Mouse (Mus musculus): ENCODE data around the gene Cenpv. TPM values are rescaled to one million over a fixed set of nuclear protein-coding genes. Genes with fewer than 3 reads are reported as not detected.
"Not testable (repeated sequence)": the region's sequence is repeated elsewhere in the genome, so short reads cannot be mapped to it uniquely, and the experiment has no call there.

Gene Cenpv
- total RNA-seq, 2 experiments from 2014 or later: 13.6 to 22.4 TPM

DNA sequence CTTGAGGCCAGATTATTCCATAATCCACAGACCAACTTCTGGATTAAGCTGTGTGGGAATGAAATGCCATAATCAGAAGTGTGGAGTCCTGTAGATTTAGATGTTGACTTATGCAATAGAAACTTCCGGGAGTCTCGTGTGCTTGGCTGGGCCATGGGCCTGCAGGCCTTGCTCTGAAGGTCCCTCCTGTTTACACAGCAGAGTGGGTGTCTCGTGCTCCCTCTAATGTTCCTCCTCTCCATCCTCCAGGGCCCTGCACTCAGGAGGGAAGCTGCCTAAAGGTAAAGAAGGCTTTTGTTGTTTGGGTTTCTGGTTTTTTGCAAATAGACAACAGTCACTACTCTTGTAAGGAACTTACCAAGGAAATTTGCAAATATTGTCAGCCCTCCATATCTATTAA is 29.5 kb downstream of the Cenpv start:
- no peak for DNase-seq (ENCODE audit: low spot score in 2 of 2)

DNA sequence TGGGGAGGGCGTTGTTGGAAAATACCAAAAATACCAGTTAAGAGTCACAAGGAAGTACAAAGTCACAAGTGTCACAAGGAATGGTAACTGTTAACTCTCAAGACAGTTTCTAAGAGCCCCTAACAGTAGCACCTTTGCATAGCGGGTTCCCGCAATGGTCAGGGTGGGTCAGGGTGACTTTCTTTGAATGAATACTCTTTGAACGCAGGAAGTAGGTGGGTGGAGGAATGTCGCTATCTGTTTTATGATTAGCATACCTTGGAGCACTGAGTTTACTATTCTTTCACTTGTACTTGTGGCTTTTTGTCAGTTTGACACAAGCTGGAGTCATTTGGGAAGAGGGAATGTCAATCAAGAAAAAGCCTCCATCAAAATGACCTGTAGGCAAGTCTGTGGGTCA is 30.2 kb downstream of the Cenpv start:
- not testable (repeated sequence) for DNase-seq (ENCODE audit: low spot score in 2 of 2)

DNA sequence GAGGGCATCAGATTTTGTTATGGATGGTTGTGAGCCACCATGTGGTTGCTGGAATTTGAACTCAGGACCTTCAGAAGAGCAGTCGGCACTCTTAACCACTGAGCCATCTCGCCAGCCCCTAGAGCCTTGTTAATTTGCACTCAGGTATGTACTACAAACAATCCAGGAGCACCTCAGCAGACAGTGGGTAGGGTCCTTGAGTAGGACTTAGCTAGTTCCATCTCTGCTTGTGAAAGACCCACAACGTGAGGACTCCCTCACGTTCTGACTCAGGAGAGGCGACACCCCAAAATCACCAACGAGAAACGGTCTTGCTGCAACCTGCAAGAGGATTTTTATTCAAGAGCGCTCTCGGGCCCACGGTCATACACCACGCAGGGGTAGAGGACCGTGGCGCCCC is 30.7 kb downstream of the Cenpv start:
- not testable (repeated sequence) for DNase-seq (ENCODE audit: low spot score in 2 of 2)

DNA sequence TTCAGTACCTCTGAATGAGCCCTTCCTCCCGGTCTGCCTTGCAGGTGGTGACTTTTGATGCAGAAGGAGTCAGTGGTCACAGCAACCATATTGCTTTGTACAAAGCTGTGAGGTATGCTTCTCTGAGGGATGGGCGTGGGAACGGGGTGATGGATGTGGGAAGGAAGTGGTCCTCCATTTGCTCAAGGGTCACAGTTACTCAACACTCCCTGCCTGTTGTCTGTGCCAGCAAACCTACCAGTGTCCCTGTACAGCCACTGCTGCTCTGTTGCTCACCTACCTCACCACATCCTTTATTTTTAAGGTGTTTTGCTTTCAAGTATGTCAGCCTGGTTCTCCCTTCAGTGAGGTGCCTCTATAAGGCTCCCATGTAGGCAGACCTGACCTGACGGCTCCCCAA is 31.4 kb downstream of the Cenpv start:
- DNase-seq (ENCODE audit: low spot score in 2 of 2): no peak

DNA sequence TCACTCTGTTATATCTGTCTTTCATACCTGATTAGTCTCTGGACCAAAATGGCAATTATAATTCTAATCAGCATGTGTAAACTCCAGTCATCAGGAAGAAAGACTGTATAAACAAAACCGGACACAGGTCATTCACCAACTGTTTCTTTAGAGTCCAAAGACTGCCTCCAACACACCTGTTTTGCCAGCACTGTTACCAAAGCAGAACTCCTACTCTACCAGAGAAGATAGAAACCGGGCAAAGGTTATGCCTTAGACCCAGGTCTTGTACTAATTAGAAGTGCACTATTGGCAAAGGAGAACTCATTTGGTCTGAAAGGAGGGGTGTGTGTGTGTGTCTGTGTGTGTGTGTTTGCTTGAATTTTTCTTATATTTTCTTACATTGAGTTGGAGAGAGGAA is 38.5 kb downstream of the Cenpv start:
- no peak for DNase-seq (ENCODE audit: low spot score in 2 of 2)

DNA sequence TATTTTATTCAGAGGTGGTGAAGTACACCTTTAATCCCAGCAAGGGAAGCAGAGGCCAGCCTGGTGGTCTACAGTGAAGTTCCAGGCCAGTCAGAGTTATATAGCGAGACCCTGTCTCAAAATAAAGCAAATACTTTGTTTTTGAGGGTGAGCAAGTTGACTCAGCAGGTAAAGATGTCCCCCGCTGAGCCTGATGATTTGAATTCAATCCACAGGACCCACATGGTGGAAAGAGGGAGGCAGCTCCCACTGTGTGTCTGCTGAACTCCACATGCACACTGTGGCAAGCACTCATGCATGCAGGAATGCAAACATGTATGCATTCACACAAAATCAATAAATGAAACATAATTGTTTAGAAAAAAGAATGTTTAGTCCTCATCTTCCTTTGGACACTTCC is 40.3 kb downstream of the Cenpv start:
- DNase-seq (ENCODE audit: low spot score in 2 of 2): no peak

DNA sequence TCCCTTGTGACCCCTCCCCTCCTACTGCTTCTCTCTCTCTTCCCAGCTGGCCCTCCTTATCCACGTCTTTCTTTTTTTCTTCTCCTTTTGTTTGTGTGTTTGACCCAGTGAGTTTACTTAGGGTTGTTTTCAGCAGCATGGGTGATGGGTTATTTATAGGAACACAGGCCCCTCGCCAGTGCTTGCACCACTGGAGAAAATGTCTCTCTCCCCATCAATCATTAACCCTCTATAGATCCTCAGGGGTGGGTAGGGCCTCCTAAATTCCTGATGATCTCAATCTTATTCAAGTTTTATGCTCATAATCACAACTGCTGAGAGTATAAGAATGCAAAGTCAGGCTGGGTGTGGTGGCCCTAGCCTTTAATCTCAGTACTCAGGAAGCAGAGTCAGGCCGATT is 41.9 kb downstream of the Cenpv start:
- no peak for DNase-seq (ENCODE audit: low spot score in 2 of 2)

DNA sequence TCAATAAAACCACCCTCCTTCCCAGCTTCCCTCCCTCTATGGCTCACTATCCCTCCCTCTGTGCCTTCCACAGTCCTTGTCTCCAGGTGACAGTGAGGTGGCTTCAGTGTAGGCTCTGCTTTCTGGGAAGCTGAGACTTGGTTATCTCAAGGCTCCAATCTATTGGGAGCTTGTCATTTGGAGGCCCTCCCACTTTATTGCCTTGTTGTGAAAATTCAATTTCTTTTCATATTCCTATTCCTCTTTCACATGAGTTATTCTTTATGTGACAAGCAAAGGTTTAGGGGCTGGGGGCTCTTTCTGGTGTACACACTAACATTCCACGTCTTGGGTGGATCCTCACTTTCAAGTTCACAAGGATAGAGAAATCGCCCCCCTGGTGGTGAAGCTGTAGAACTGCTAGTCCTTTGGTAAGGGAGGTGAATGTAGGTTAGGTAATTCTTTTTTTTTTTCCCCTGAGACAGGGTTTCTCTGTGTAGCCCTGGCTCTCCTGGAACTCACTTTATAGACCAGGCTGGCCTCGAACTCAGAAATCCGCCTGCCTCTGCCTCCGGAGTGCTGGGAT is 42.8 kb downstream of the Cenpv start:
- no peak for DNase-seq (ENCODE audit: low spot score in 2 of 2)

DNA sequence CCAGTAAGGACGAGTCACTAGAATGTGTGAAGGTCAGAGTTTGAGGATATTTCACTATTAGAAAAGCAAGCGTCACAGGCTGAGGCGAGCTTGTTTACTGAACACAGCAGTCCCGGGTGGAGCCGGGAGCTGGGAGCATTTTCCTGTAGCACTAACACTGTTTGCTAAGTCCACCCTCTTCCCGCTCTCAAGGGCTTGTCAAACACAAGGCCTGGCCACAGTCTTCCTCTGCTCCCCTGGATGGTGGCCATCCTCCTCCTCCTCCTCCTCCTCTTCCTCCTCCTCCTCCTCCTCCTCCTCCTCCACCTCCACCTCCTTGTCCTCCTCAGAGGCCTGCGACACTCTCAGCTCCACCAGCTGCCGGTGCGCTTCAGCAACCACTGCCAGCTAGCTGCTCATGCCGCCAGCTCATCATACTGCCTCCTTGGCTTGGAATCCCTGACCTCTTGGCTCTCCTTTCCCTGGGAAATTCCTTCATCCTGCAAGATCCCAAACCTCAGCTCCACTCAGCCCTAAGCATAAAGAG is 43.7 kb downstream of the Cenpv start:
- peak; percentile 22 to 25 for DNase-seq (ENCODE audit: low spot score in 2 of 2)

DNA sequence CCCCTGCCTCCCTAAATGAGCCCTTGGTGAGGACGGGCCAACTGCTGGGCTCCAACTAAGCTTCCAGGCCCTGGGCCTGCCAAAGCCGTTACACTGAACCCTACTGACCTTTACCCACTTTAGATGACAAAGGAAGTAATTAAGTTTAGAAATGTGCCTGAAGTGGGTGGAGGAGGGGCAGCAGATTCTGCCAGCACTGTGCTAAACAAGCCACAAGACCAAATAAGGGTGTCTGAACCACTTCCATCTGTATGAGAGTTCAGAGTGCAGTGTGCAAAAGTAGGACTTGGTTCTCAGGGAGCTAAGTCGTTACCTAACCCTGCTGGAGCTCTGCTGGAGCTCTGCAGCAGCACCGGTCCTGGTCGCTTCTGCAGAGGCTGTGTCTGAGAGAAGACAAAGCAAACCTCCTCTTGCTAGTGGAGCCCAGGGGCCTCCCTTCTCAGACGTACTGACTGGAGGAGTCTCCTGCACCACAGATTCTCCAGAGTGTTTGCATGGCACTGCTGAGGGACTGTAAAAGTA is 44.2 kb downstream of the Cenpv start:
- peak in 1 of 2 experiments; percentile 31 for DNase-seq (ENCODE audit: low spot score in 2 of 2)

DNA sequence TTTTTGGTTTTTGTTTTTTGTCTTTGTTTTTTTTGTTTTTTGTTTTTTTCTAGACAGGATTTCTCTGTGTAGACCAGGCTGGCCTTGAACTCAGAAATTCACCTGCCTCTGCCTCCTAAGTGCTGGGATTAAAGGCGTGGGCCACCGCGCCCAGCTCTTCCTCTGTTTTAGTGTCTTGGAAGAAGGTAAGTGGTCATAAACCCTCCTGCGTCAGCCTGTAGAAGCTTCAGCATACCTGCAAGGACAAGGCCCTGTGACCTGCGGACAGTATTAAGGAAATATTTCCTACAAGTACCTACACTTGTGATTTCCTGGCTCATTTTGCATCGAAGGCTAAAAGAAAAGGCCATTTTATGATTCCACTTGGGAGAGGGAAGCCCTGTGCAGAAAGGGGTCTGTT is 45.4 kb downstream of the Cenpv start:
- DNase-seq (ENCODE audit: low spot score in 2 of 2): no peak

DNA sequence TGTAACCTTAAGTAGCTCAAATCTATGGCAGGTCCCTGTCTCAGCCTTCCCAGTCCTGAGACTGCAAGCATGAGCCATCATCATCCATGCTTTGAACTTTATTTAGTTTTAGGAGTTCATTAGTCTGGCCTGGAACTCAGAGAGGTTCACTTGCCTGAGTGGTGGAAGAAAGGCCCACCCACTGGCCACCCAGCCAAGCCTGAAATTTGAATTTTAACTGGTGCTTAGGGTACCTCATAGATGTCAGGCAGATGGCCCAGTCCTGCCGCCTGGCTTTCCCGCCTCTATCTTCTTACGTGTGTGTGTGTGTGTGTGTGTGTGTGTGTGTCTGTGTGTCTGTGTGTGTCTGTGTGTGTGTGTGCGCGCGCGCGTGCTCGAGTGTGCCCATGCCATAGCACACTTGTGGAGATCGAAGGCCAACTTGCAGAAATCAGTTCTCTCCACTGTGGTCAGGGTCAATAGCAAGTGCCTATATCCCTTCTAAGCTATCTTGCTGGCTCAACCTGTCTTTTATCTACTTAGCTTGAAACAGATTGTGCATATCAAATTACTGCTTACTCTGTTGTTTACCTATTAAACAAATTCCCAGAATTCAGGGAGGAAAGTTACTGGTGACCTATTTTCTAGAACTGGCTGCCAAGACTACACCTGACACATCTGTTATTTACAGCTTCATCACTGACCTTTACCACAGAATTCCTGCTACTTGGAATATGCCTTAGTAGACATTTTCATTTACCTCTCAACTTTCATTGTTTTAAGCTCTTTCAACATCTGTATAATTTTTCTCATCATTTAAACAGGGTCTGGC is 51.3 kb downstream of the Cenpv start:
- no peak for DNase-seq (ENCODE audit: low spot score in 2 of 2)

DNA sequence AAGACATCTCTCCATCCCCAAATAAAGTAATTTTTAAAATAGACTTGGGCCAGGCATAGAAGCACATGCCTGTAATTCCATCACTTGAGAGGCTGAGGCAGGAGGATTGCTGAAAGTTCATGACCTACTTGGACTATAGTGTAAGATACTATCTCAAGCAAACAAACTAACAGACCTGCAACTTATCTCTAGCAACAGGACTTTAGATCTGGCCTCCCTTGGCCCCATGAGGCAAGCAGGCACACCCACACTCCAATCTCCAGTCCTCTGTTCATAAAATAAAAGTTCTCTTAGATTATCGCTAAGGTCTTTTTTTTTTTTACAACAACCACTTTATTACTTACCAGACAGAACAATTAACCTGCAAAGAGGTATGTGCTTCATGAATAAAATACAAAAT is 52.1 kb downstream of the Cenpv start:
- DNase-seq (ENCODE audit: low spot score in 2 of 2): no peak

DNA sequence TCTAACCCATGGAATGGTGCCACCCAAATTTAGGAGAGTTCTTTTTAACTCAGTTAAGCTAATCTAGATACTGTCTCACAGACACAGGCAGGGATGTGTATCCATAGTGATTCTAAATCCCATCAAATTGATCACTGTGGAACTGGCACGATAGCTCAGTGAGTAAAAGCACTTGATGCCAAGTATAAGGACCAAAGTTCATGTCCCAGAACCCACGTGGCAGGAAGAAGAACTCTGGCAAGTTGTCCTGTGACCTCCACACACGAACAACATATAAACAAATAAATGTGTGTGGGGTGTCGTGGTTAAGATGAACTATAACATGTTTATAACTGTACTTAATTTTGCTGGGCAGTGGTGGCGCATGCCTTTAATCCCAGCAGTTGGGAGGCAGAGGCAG is 59.5 kb downstream of the Cenpv start:
- no peak for DNase-seq (ENCODE audit: low spot score in 2 of 2)

DNA sequence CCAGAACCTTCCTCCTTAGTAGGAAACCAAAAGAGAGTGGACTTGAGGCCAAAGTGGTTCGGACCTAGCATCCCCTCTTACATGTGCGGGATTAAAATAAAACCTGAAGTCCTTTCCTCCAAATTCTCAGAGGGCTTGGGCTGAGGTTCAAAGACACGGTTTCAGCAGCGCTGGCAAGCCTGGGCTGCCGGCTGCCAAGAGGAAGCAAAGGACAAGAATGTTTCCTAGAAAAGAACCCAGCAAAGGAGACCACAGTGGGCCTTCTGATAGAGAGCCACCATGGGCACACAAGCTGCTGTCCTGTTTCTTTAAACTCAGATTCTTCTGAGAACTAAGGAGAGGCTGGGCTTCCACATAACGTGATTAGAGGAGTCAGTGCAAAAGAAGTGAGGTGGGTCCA is 60.1 kb downstream of the Cenpv start:
- DNase-seq (ENCODE audit: low spot score in 2 of 2): no peak

DNA sequence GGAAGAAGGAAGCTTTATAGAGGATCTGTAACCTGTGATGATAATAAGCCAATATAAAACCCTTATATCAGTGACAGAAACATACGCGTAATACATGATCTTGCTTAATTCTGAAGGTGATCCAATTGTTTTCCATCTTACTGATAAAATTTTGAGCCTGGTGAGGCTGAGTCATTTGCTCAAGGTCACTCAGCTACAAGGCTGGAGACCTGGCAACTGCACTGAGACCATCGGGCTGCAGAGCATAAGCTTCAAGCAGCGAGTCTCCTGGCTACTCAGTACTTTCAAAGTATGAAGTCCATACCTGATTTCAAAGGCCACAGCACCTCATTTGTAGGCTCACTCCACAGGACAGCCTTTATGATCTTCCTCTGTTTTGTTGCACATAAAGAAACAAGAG is 62.9 kb downstream of the Cenpv start:
- no peak for DNase-seq (ENCODE audit: low spot score in 2 of 2)

Other genes starting within 250 kb of the Cenpv start
- gene Pigl, start 80.8 kb downstream of the Cenpv start, total RNA-seq (2021): 1 to 10 TPM; 5.3 to 6.2 TPM
- 100 to 1,000 TPM; 169 to 170 TPM for gene Ncor1, start 80.7 kb downstream of the Cenpv start, total RNA-seq (2021)
- gene Ubb, start 11.9 kb upstream of the Cenpv start, total RNA-seq (2021): 1,000 to 10,000 TPM; 1,167 to 1,215 TPM
- gene Trpv2, start 35.2 kb upstream of the Cenpv start, total RNA-seq (2021): 1 to 10 TPM; 3.6 to 4.7 TPM
- 10 to 100 TPM; 29.1 to 31.3 TPM for gene Lrrc75a, start 109.3 kb upstream of the Cenpv start, total RNA-seq (2021)
- gene Mmgt2, start 109.4 kb upstream of the Cenpv start, total RNA-seq (2021): 10 to 100 TPM; 24.2 to 26.0 TPM
- gene Zfp287, start 192.6 kb upstream of the Cenpv start, total RNA-seq (2021): 1 to 10 TPM; 3.6 to 4.7 TPM
- gene Gm10428, start 213.8 kb upstream of the Cenpv start, total RNA-seq (2021): not detected